Mouse (Mus musculus) monocyte, adult 2 months (primary cell): ENCODE measurements around the gene Cd200.
"Not testable (repeated sequence)": the region's sequence is repeated elsewhere in the genome, so short reads cannot be mapped to it uniquely, and the experiment has no call there.

Experiments used
- DNase-seq, 2 experiments: peaks; one replicate each; pipeline ENCODE4 v3.0.0; 2022; ENCODE audit warnings: low spot score in 2 of 2, low read depth in 1 of 2

Gene Cd200

GRCm38 (mm10) chr16:45378147-45378943, 30.5 kb downstream of the Cd200 start:
- DNase-seq = no peak

- DNase-seq = no peak
Observed at GRCm38 (mm10) chr16:45377332-45377731, 31.5 kb downstream of the Cd200 start.

GRCm38 (mm10) chr16:45376812-45377211, 32.0 kb downstream of the Cd200 start:
- no peak for DNase-seq

GRCm38 (mm10) chr16:45376294-45376693, 32.6 kb downstream of the Cd200 start:
- no peak for DNase-seq

GRCm38 (mm10) chr16:45375506-45376225, 33.2 kb downstream of the Cd200 start:
- DNase-seq = no peak

- DNase-seq = no peak
Observed at GRCm38 (mm10) chr16:45374074-45374473, 34.8 kb downstream of the Cd200 start.

GRCm38 (mm10) chr16:45371076-45371475, 37.8 kb downstream of the Cd200 start:
- no peak for DNase-seq

- DNase-seq = no peak
Observed at GRCm38 (mm10) chr16:45369285-45369965, 39.4 kb downstream of the Cd200 start.

- DNase-seq = no peak
Observed at GRCm38 (mm10) chr16:45366111-45366510, 42.7 kb downstream of the Cd200 start.

GRCm38 (mm10) chr16:45365353-45365752, 43.5 kb downstream of the Cd200 start:
- no peak for DNase-seq

- DNase-seq = no peak
Observed at GRCm38 (mm10) chr16:45364627-45365026, 44.2 kb downstream of the Cd200 start.

GRCm38 (mm10) chr16:45363480-45364045, 45.3 kb downstream of the Cd200 start:
- no peak for DNase-seq

GRCm38 (mm10) chr16:45361450-45361849, 47.4 kb downstream of the Cd200 start:
- no peak for DNase-seq

- DNase-seq = not testable (repeated sequence)
Observed at GRCm38 (mm10) chr16:45358441-45358840, 50.4 kb downstream of the Cd200 start.

GRCm38 (mm10) chr16:45357134-45357533, 51.7 kb downstream of the Cd200 start:
- DNase-seq = no peak

- DNase-seq = no peak
Observed at GRCm38 (mm10) chr16:45352875-45353274, 56.0 kb downstream of the Cd200 start.

GRCm38 (mm10) chr16:45350767-45351166, 58.1 kb downstream of the Cd200 start:
- no peak for DNase-seq

GRCm38 (mm10) chr16:45349523-45350298, 59.1 kb downstream of the Cd200 start:
- no peak for DNase-seq

GRCm38 (mm10) chr16:45348238-45348637, 60.6 kb downstream of the Cd200 start:
- not testable (repeated sequence) for DNase-seq

- DNase-seq = no peak
Observed at GRCm38 (mm10) chr16:45346930-45347387, 61.9 kb downstream of the Cd200 start.

GRCm38 (mm10) chr16:45346367-45346766, 62.5 kb downstream of the Cd200 start:
- no peak for DNase-seq
